Mouse (Mus musculus): ENCODE measurements around the gene Kdr. TPM values are rescaled to one million over a fixed set of nuclear protein-coding genes. Genes with fewer than 3 reads are reported as not detected.

Kdr gene
- polyA plus RNA-seq, 1 experiment from 2014 or later: 24.5 TPM

DNA sequence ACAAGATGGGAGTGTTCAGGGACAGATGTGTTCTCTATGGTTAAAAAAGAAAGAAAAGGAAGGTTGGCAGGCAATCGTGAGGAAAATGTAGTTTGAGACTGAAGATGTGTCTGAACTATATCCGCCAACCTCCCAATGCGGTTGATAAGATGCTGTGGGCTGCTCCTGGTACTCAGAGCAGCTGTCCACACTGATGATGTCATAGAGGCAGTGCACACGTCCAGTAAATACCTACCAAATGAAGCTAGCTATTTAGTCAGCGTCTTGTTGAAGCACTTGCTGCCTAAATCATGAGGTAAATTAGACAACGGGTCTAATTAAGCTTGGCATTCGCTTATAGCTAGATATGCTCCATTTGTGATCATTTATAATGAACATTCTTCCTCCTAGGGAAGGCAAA, 28.1 kb upstream of the Kdr start:
- no peak for DNase-seq (ENCODE audit: low spot score, missing footprints)
- 89% methylated on average over 7 of the region's 7 CpGs for WGBS
- H3K9ac ChIP-seq (ENCODE audit: low read length): no peak overlapping the region

DNA sequence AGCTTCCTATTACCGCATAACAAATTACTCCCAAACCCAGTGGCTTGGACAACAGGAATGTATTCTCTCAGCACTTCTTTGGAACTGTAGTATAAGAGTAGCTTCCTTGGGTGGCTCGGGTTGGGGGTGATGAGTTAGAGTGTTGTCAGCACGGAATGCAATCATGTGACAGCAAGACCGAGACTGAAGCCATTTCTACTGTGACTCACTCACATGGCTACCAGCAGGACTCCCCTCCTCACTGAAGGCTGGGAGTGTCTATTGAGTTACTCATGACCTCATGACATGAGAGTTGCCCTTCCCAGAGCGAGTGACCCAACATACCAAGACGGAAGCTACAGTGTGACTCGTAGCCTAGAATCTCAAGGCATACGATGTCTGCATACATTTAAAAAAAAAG, 12.0 kb upstream of the Kdr start:
- H3K27me3 ChIP-seq (ENCODE audit: control insufficient read depth, insufficient read depth, low read length): no peaks in the 10 kb centered on the region
- no peak overlapping the region for H3K4me3 ChIP-seq (ENCODE audit: low read depth, low read length)
- no peak for DNase-seq (ENCODE audit: low spot score, missing footprints)
- no peak overlapping the region for H3K4me2 ChIP-seq
- no peaks in the 10 kb centered on the region for H3K36me3 ChIP-seq (ENCODE audit: control insufficient read depth, insufficient read depth, low read length)
- no peak overlapping the region for H3K9ac ChIP-seq (ENCODE audit: low read length)
- no peaks in the 10 kb centered on the region for H3K4me1 ChIP-seq (ENCODE audit: control insufficient read depth, insufficient read depth, low read length)
- no peak for ATAC-seq (ENCODE audit: low FRiP score)
- no peaks in the 10 kb centered on the region for H3K9me3 ChIP-seq (ENCODE audit: control insufficient read depth, low read length)
- WGBS: 86% methylated on average over 8 of the region's 8 CpGs
- no peak overlapping the region for H3K27ac ChIP-seq (ENCODE audit: low read depth, low read length)

More for the DNA sequence above, 28.1 kb upstream of the Kdr start:
- Histone ChIP-seq H3K27me3 (ENCODE audit: control insufficient read depth, insufficient read depth, low read length) (no peaks in the 10 kb centered on the region), H3K36me3 (ENCODE audit: control insufficient read depth, insufficient read depth, low read length) (no peaks in the 10 kb centered on the region), H3K9me3 (ENCODE audit: control insufficient read depth, low read length) (no peaks in the 10 kb centered on the region), H3K4me2 (no peak overlapping the region), H3K4me1 (ENCODE audit: control insufficient read depth, insufficient read depth, low read length) (no peaks in the 10 kb centered on the region), H3K4me3 (ENCODE audit: low read depth, low read length) (no peak overlapping the region), H3K27ac (ENCODE audit: low read depth, low read length) (no peak overlapping the region)
- ATAC-seq (ENCODE audit: low FRiP score): no peak

DNA sequence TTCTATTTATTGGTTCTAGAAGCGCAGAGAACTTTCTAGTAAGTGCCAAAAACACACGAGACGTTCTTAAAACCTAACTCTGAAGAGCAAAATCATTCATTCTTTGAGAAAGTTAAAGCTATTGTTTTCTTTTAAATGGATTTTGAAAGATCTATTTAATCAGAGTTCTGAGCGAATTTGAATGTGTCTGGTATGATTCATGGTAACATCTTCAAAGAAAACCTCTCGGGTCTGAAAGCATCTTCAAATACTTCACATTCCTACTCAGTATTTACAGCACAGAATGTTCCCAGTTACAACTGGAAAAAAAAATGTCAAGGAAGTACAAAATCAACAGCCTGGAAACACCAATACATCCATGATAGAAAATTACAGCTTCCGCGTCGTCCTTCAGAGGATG, 9.3 kb upstream of the Kdr start:
- Histone ChIP-seq H3K4me2 (no peak overlapping the region), H3K4me3 (ENCODE audit: low read depth, low read length) (no peak overlapping the region), H3K27me3 (ENCODE audit: control insufficient read depth, insufficient read depth, low read length) (no peaks in the 10 kb centered on the region), H3K36me3 (ENCODE audit: control insufficient read depth, insufficient read depth, low read length) (no peaks in the 10 kb centered on the region), H3K27ac (ENCODE audit: low read depth, low read length) (no peak overlapping the region), H3K4me1 (ENCODE audit: control insufficient read depth, insufficient read depth, low read length) (no peaks in the 10 kb centered on the region), H3K9ac (ENCODE audit: low read length) (no peak overlapping the region), H3K9me3 (ENCODE audit: control insufficient read depth, low read length) (no peaks in the 10 kb centered on the region)
- ATAC-seq (ENCODE audit: low FRiP score) (no peak), DNase-seq (ENCODE audit: low spot score, missing footprints) (no peak)
- 90% methylated on average over 8 of the region's 8 CpGs for WGBS

GRCm38 (mm10) chr5:75980521-75981311, 2.5 kb upstream of the Kdr start:
- 64% methylated on average over 23 of the region's 23 CpGs for WGBS
- no peak overlapping the region for H3K4me2 ChIP-seq
- H3K27me3 ChIP-seq (ENCODE audit: control insufficient read depth, insufficient read depth, low read length): peaks cover 45% of the 10 kb centered on the region
- no peak overlapping the region for H3K9ac ChIP-seq (ENCODE audit: low read length)
- H3K27ac ChIP-seq (ENCODE audit: low read depth, low read length): no peak overlapping the region
- no peaks in the 10 kb centered on the region for H3K9me3 ChIP-seq (ENCODE audit: control insufficient read depth, low read length)
- no peak overlapping the region for H3K4me3 ChIP-seq (ENCODE audit: low read depth, low read length)
- no peaks in the 10 kb centered on the region for H3K36me3 ChIP-seq (ENCODE audit: control insufficient read depth, insufficient read depth, low read length)
- DNase-seq (ENCODE audit: low spot score, missing footprints) (no peak), ATAC-seq (ENCODE audit: low FRiP score) (no peak)
- peaks cover 8% of the 10 kb centered on the region; the same call in 1 of the 2 replicates for H3K4me1 ChIP-seq (ENCODE audit: control insufficient read depth, insufficient read depth, low read length)

GRCm38 (mm10) chr5:75979108-75979507, 850 bp upstream of the Kdr start:
- Histone ChIP-seq H3K27me3 (ENCODE audit: control insufficient read depth, insufficient read depth, low read length) (peaks cover 48% of the 10 kb centered on the region), H3K9me3 (ENCODE audit: control insufficient read depth, low read length) (no peaks in the 10 kb centered on the region), H3K9ac (ENCODE audit: low read length) (peak overlapping the region; percentile 60; the same call in 1 of the 2 replicates), H3K27ac (ENCODE audit: low read depth, low read length) (no peak overlapping the region), H3K4me2 (peak overlapping the region; percentile 99), H3K4me3 (ENCODE audit: low read depth, low read length) (peak overlapping the region; percentile 63), H3K36me3 (ENCODE audit: control insufficient read depth, insufficient read depth, low read length) (no peaks in the 10 kb centered on the region), H3K4me1 (ENCODE audit: control insufficient read depth, insufficient read depth, low read length) (peaks cover 8% of the 10 kb centered on the region; the same call in 1 of the 2 replicates)
- ATAC-seq (ENCODE audit: low FRiP score) (no peak), DNase-seq (ENCODE audit: low spot score, missing footprints) (no peak)
- WGBS: 4% methylated on average over 8 of the region's 8 CpGs

DNA sequence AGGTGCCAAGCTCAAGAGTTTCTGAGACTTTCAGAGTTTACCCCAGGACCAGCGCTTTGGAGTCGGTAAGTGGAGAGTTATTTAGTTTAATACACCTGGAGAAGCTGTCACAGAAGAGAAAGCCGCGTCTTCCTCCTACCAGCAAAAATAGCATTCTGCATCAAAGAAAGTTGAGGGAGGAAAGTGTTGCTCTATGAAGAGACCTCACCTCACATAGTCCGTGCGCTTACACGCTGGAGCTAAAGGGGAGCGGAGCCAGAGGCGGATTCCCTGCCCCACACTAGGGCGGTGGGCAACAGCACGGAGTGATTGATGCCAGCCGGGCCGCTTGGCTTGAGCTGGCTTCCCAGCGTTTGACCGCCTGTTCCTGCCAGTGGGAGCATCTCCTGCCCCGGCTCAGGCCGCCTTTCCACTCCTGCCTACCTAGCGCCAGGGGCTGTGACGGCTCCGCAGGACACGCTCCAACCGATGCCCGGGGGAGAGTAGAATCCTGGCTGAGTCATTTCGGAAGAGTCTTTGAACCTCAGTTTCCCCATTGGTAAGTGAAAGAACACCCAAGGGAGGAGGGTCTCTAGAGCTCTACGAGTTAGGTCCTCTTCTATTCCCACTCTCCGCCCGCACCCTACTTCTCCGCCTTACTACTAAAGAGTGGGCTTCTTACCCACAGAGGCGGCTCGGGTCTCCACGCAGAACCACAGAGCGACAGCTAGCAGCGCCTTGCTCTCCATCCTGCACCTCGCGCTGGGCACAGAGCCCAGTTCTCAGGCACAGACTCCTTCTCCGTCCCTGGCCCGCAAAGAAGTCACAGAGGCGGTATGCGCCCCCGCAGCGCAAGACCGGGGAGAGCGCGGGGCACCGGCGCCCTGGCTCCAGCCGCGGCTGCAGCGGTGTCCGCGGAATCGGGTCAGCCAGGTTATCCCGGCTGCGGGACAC, 551 bp downstream of the Kdr start:
- no peak overlapping the region for H3K27ac ChIP-seq (ENCODE audit: low read depth, low read length)

DNA sequence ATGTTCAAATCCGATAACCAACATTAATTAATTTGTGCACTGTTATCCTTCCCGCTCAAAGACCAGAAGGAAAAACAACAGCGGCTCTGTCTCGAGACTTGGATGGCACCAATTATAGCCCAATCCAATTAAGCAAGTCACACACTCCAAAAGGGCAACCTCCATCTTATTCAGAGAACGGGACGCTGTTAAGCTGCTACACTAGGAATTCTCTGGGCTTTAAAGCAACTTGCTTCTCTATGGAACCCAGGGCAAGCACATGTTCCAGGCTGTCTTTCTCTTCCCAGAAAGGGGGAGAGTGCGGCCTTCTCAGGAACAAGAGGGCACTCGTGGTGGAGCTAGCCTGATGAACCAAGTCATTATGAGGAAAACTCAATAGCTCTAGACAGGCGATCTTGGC, 1.6 kb downstream of the Kdr start:
- no peak overlapping the region for H3K27ac ChIP-seq (ENCODE audit: low read depth, low read length)
- H3K4me1 ChIP-seq (ENCODE audit: control insufficient read depth, insufficient read depth, low read length): peaks cover 8% of the 10 kb centered on the region; the same call in 1 of the 2 replicates
- WGBS: 36% methylated on average over 9 of the region's 9 CpGs
- no peak overlapping the region for H3K9ac ChIP-seq (ENCODE audit: low read length)
- H3K4me3 ChIP-seq (ENCODE audit: low read depth, low read length): no peak overlapping the region
- H3K9me3 ChIP-seq (ENCODE audit: control insufficient read depth, low read length): no peaks in the 10 kb centered on the region
- DNase-seq (ENCODE audit: low spot score, missing footprints): peak; percentile 87
- H3K36me3 ChIP-seq (ENCODE audit: control insufficient read depth, insufficient read depth, low read length): no peaks in the 10 kb centered on the region
- ATAC-seq (ENCODE audit: low FRiP score): no peak
- no peak overlapping the region for H3K4me2 ChIP-seq
- peaks cover 48% of the 10 kb centered on the region for H3K27me3 ChIP-seq (ENCODE audit: control insufficient read depth, insufficient read depth, low read length)

More for the DNA sequence above, 551 bp downstream of the Kdr start:
- Histone ChIP-seq H3K27me3 (ENCODE audit: control insufficient read depth, insufficient read depth, low read length) (peaks cover 48% of the 10 kb centered on the region), H3K4me3 (ENCODE audit: low read depth, low read length) (peak overlapping the region; percentile 63), H3K9ac (ENCODE audit: low read length) (peak overlapping the region; percentile 60), H3K4me1 (ENCODE audit: control insufficient read depth, insufficient read depth, low read length) (peaks cover 8% of the 10 kb centered on the region; the same call in 1 of the 2 replicates), H3K36me3 (ENCODE audit: control insufficient read depth, insufficient read depth, low read length) (no peaks in the 10 kb centered on the region), H3K9me3 (ENCODE audit: control insufficient read depth, low read length) (no peaks in the 10 kb centered on the region), H3K4me2 (peak overlapping the region; percentile 99)
- DNase-seq (ENCODE audit: low spot score, missing footprints) (peak; percentile 92), ATAC-seq (ENCODE audit: low FRiP score) (peak; percentile 79)
- WGBS: 2% methylated on average over 54 of the region's 54 CpGs

- Histone ChIP-seq H3K9ac (ENCODE audit: low read length) (no peak overlapping the region), H3K4me1 (ENCODE audit: control insufficient read depth, insufficient read depth, low read length) (peaks cover 8% of the 10 kb centered on the region; the same call in 1 of the 2 replicates), H3K36me3 (ENCODE audit: control insufficient read depth, insufficient read depth, low read length) (no peaks in the 10 kb centered on the region), H3K4me3 (ENCODE audit: low read depth, low read length) (no peak overlapping the region), H3K4me2 (no peak overlapping the region), H3K27me3 (ENCODE audit: control insufficient read depth, insufficient read depth, low read length) (peaks cover 41% of the 10 kb centered on the region), H3K9me3 (ENCODE audit: control insufficient read depth, low read length) (no peaks in the 10 kb centered on the region), H3K27ac (ENCODE audit: low read depth, low read length) (no peak overlapping the region)
- DNase-seq (ENCODE audit: low spot score, missing footprints) (no peak), ATAC-seq (ENCODE audit: low FRiP score) (no peak)
- 74% methylated on average over 5 of the region's 5 CpGs for WGBS
Measured at GRCm38 (mm10) chr5:75975398-75975797, 2.9 kb downstream of the Kdr start.
